Mouse (Mus musculus): Measurements from ENCODE around the gene Pparg. TPM values are rescaled to one million over a fixed set of nuclear protein-coding genes. Genes with fewer than 3 reads are reported as not detected.

The Pparg gene
- polyA plus RNA-seq, 1 experiment from 2014 or later, result 0.22 TPM

- no peak overlapping the region for H3K4me3 ChIP-seq (ENCODE audit: low read depth, low read length)
- DNase-seq (ENCODE audit: low spot score) (no peak), ATAC-seq (replicated peaks; ENCODE audit: insufficient number of reproducible peaks, low FRiP score, low TSS enrichment, low read depth) (no peak)
- no peaks in the 10 kb centered on the region for H3K4me1 ChIP-seq (ENCODE audit: control insufficient read depth, insufficient read depth, low read length)
- no peaks in the 10 kb centered on the region for H3K9me3 ChIP-seq (replicated peaks; ENCODE audit: control insufficient read depth, low read length)
- no peak overlapping the region for H3K9ac ChIP-seq (replicated peaks; ENCODE audit: low read length)
- H3K27me3 ChIP-seq (ENCODE audit: control insufficient read depth, insufficient read depth, low read length), result no peaks in the 10 kb centered on the region
- no peak overlapping the region for H3K4me2 ChIP-seq (ENCODE audit: low read depth, low read length)
- 85% methylated on average over 5 of the region's 5 CpGs for WGBS
- no peak overlapping the region for H3K27ac ChIP-seq (replicated peaks; ENCODE audit: low read depth, low read length)
- H3K36me3 ChIP-seq (replicated peaks; ENCODE audit: control insufficient read depth, insufficient read depth, low read depth, low read length), result no peaks in the 10 kb centered on the region
These were observed 14.4 kb downstream of the Pparg start for GRCm38 (mm10) chr6:115374871-115375852.

- Histone ChIP-seq H3K4me2 (ENCODE audit: low read depth, low read length) (no peak overlapping the region), H3K4me1 (ENCODE audit: control insufficient read depth, insufficient read depth, low read length) (no peaks in the 10 kb centered on the region), H3K27me3 (ENCODE audit: control insufficient read depth, insufficient read depth, low read length) (no peaks in the 10 kb centered on the region), H3K4me3 (ENCODE audit: low read depth, low read length) (no peak overlapping the region), H3K9me3 (replicated peaks; ENCODE audit: control insufficient read depth, low read length) (no peaks in the 10 kb centered on the region), H3K9ac (replicated peaks; ENCODE audit: low read length) (no peak overlapping the region), H3K36me3 (replicated peaks; ENCODE audit: control insufficient read depth, insufficient read depth, low read depth, low read length) (no peaks in the 10 kb centered on the region), H3K27ac (replicated peaks; ENCODE audit: low read depth, low read length) (no peak overlapping the region)
- ATAC-seq (replicated peaks; ENCODE audit: insufficient number of reproducible peaks, low FRiP score, low TSS enrichment, low read depth), result no peak
- DNase-seq (ENCODE audit: low spot score), result no peak
- 90% methylated on average over 5 of the region's 5 CpGs for WGBS
These were observed 19.8 kb downstream of the Pparg start for GRCm38 (mm10) chr6:115380596-115380995.

DNA sequence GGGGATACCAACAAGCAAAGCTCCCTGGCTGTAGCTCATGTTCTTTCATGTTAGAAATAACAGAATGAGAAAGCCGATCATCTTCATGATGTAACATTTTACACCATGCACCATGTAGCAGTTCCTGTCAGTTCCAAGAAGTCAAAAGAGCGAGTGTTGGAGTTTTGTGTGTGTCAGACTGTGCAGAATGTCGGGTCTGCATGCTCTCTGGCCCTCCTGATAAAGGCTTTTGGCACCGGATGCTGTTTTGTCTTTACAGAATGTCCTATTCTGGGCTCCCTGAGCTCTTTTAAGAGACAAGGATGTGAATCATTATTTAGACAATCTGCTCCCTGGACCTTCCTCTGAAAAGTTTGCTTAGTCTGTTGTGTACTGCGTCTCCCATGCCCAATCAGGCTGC is 22.0 kb downstream of the Pparg start:
- 85% methylated on average over 5 of the region's 5 CpGs for WGBS
- Histone ChIP-seq H3K4me1 (ENCODE audit: control insufficient read depth, insufficient read depth, low read length) (no peaks in the 10 kb centered on the region), H3K27ac (replicated peaks; ENCODE audit: low read depth, low read length) (no peak overlapping the region), H3K9me3 (replicated peaks; ENCODE audit: control insufficient read depth, low read length) (no peaks in the 10 kb centered on the region), H3K4me3 (ENCODE audit: low read depth, low read length) (no peak overlapping the region), H3K4me2 (ENCODE audit: low read depth, low read length) (no peak overlapping the region), H3K9ac (replicated peaks; ENCODE audit: low read length) (no peak overlapping the region), H3K36me3 (replicated peaks; ENCODE audit: control insufficient read depth, insufficient read depth, low read depth, low read length) (no peaks in the 10 kb centered on the region), H3K27me3 (ENCODE audit: control insufficient read depth, insufficient read depth, low read length) (no peaks in the 10 kb centered on the region)
- ATAC-seq (replicated peaks; ENCODE audit: insufficient number of reproducible peaks, low FRiP score, low TSS enrichment, low read depth) (no peak), DNase-seq (ENCODE audit: low spot score) (no peak)

- H3K9ac ChIP-seq (replicated peaks; ENCODE audit: low read length), result no peak overlapping the region
- no peaks in the 10 kb centered on the region for H3K9me3 ChIP-seq (replicated peaks; ENCODE audit: control insufficient read depth, low read length)
- H3K4me2 ChIP-seq (ENCODE audit: low read depth, low read length), result no peak overlapping the region
- no peak overlapping the region for H3K27ac ChIP-seq (replicated peaks; ENCODE audit: low read depth, low read length)
- ATAC-seq (replicated peaks; ENCODE audit: insufficient number of reproducible peaks, low FRiP score, low TSS enrichment, low read depth) (no peak), DNase-seq (ENCODE audit: low spot score) (no peak)
- H3K27me3 ChIP-seq (ENCODE audit: control insufficient read depth, insufficient read depth, low read length), result no peaks in the 10 kb centered on the region
- H3K36me3 ChIP-seq (replicated peaks; ENCODE audit: control insufficient read depth, insufficient read depth, low read depth, low read length), result no peaks in the 10 kb centered on the region
- WGBS, result 72% methylated on average over 4 of the region's 4 CpGs
- H3K4me1 ChIP-seq (ENCODE audit: control insufficient read depth, insufficient read depth, low read length), result no peaks in the 10 kb centered on the region
- H3K4me3 ChIP-seq (ENCODE audit: low read depth, low read length), result no peak overlapping the region
These were observed 29.3 kb downstream of the Pparg start for GRCm38 (mm10) chr6:115389945-115390540.

DNA sequence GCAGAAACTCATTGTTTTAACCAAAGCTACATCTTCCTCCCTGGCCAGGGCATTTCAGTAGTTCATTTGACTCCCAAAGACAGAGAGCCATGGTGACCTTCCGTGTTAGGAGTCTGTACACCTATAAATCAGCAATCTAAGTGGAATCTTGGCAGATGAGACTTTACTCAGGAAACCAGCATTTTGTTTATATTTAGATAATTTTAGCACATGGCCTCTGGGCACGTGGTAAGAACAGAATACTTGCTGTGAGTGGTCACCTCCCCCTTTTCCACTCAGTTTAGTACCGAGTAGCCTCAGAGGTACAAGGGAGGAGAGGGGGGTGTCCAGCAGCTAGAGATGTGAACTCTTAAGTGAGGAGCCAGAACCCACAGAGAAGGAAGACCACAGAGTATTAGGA is 36.2 kb downstream of the Pparg start:
- no peak for ATAC-seq (replicated peaks; ENCODE audit: insufficient number of reproducible peaks, low FRiP score, low TSS enrichment, low read depth)

DNA sequence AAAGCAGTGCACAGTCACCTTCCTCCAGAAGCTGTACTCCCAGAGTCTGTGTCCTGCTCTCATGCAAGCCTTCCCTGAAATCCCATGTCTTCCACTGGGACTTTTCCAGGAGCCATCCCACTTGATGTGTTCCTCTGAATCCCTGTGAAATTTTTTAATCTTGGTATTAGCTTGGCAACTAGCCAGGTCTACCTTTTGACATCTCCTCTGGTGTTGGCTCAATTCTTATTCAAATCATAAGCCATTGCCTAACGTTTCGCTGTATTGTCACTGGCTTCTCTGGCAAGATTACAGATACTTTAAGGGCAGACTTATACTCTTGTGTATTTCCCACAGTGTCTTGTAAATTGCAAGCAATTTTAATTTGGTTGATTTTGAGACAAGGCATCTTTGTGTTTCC is 43.6 kb downstream of the Pparg start:
- ATAC-seq (replicated peaks; ENCODE audit: insufficient number of reproducible peaks, low FRiP score, low TSS enrichment, low read depth) (no peak), DNase-seq (ENCODE audit: low spot score) (no peak)
- Histone ChIP-seq H3K27me3 (ENCODE audit: control insufficient read depth, insufficient read depth, low read length) (no peaks in the 10 kb centered on the region), H3K9me3 (replicated peaks; ENCODE audit: control insufficient read depth, low read length) (no peaks in the 10 kb centered on the region), H3K4me2 (ENCODE audit: low read depth, low read length) (no peak overlapping the region), H3K4me3 (ENCODE audit: low read depth, low read length) (no peak overlapping the region), H3K9ac (replicated peaks; ENCODE audit: low read length) (no peak overlapping the region), H3K27ac (replicated peaks; ENCODE audit: low read depth, low read length) (no peak overlapping the region), H3K36me3 (replicated peaks; ENCODE audit: control insufficient read depth, insufficient read depth, low read depth, low read length) (no peaks in the 10 kb centered on the region), H3K4me1 (ENCODE audit: control insufficient read depth, insufficient read depth, low read length) (no peaks in the 10 kb centered on the region)
- 71% methylated on average over 2 of the region's 2 CpGs for WGBS

More for the DNA sequence above, 36.2 kb downstream of the Pparg start:
- DNase-seq (ENCODE audit: low spot score), result no peak
- WGBS, result 48% methylated on average over 3 of the region's 3 CpGs
- no peak overlapping the region for H3K4me3 ChIP-seq (ENCODE audit: low read depth, low read length)
- H3K9me3 ChIP-seq (replicated peaks; ENCODE audit: control insufficient read depth, low read length), result no peaks in the 10 kb centered on the region
- H3K4me2 ChIP-seq (ENCODE audit: low read depth, low read length), result no peak overlapping the region
- H3K4me1 ChIP-seq (ENCODE audit: control insufficient read depth, insufficient read depth, low read length), result no peaks in the 10 kb centered on the region
- no peaks in the 10 kb centered on the region for H3K27me3 ChIP-seq (ENCODE audit: control insufficient read depth, insufficient read depth, low read length)
- H3K27ac ChIP-seq (replicated peaks; ENCODE audit: low read depth, low read length), result no peak overlapping the region
- no peaks in the 10 kb centered on the region for H3K36me3 ChIP-seq (replicated peaks; ENCODE audit: control insufficient read depth, insufficient read depth, low read depth, low read length)
- no peak overlapping the region for H3K9ac ChIP-seq (replicated peaks; ENCODE audit: low read length)

DNA sequence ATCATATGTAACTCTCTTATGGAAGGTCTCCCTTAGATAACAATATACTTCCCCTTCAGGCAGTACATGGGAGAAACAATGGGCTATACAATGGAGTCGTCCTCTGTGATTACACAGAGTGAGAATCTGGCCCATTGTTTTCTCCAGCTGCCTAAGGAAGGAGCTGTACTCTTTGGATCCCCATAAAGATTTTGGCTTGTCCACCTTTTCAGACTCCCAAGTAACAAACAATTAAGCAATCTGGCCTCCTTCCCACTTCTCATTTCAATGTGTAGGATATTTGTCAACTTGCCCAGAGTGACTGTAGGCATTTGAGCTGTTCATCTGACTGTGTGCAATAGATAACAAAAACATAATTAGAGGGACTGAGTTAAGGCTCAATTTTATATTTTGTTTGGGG is 50.7 kb downstream of the Pparg start:
- no peaks in the 10 kb centered on the region for H3K27me3 ChIP-seq (ENCODE audit: control insufficient read depth, insufficient read depth, low read length)
- ATAC-seq (replicated peaks; ENCODE audit: insufficient number of reproducible peaks, low FRiP score, low TSS enrichment, low read depth) (no peak), DNase-seq (ENCODE audit: low spot score) (no peak)

GRCm38 (mm10) chr6:115418171-115418570 is 57.4 kb downstream of the Pparg start:
- no peaks in the 10 kb centered on the region for H3K4me1 ChIP-seq (ENCODE audit: control insufficient read depth, insufficient read depth, low read length)
- H3K9ac ChIP-seq (replicated peaks; ENCODE audit: low read length), result no peak overlapping the region
- H3K4me3 ChIP-seq (ENCODE audit: low read depth, low read length), result no peak overlapping the region
- no peaks in the 10 kb centered on the region for H3K9me3 ChIP-seq (replicated peaks; ENCODE audit: control insufficient read depth, low read length)
- ATAC-seq (replicated peaks; ENCODE audit: insufficient number of reproducible peaks, low FRiP score, low TSS enrichment, low read depth) (no peak), DNase-seq (ENCODE audit: low spot score) (no peak)
- no peaks in the 10 kb centered on the region for H3K36me3 ChIP-seq (replicated peaks; ENCODE audit: control insufficient read depth, insufficient read depth, low read depth, low read length)
- WGBS, result 80% methylated on average over 3 of the region's 3 CpGs
- no peak overlapping the region for H3K4me2 ChIP-seq (ENCODE audit: low read depth, low read length)
- H3K27me3 ChIP-seq (ENCODE audit: control insufficient read depth, insufficient read depth, low read length), result no peaks in the 10 kb centered on the region
- no peak overlapping the region for H3K27ac ChIP-seq (replicated peaks; ENCODE audit: low read depth, low read length)

More for the DNA sequence above, 50.7 kb downstream of the Pparg start:
- Histone ChIP-seq H3K4me2 (ENCODE audit: low read depth, low read length) (no peak overlapping the region), H3K4me3 (ENCODE audit: low read depth, low read length) (no peak overlapping the region), H3K9ac (replicated peaks; ENCODE audit: low read length) (no peak overlapping the region), H3K4me1 (ENCODE audit: control insufficient read depth, insufficient read depth, low read length) (no peaks in the 10 kb centered on the region), H3K36me3 (replicated peaks; ENCODE audit: control insufficient read depth, insufficient read depth, low read depth, low read length) (no peaks in the 10 kb centered on the region), H3K9me3 (replicated peaks; ENCODE audit: control insufficient read depth, low read length) (no peaks in the 10 kb centered on the region), H3K27ac (replicated peaks; ENCODE audit: low read depth, low read length) (no peak overlapping the region)
- WGBS, result 24% methylated on average over 1 of the region's 1 CpGs

Data from embryonic facial prominence, embryonic 11.5 days (tissue).